Mouse (Mus musculus) hindbrain, embryonic 15.5 days (tissue): Measurements from ENCODE around the gene Colgalt1. TPM values are rescaled to one million over a fixed set of nuclear protein-coding genes. Genes with fewer than 3 reads are reported as not detected.

Source experiments
- microRNA-seq: library from miRNA; unstranded; fragments of <30 nt; microRNA quantifications from one replicate; pipeline ENCODE4, GENCODE M21; 2016
- polyA plus RNA-seq: library from polyadenylated mRNA; unstranded; fragments of >200 nt; fragmentation: Nextera tagmentation; extraction: Ambion mirVana; gene quantifications from 2 replicates; pipeline ENCODE4 v1.2.1, GENCODE M21; 2015

The Colgalt1 gene
- polyA plus RNA-seq, 1 experiment from 2014 or later: 78.2 TPM

Small RNAs within 50 kb of the gene (microRNA-seq; reads per million reads assigned to microRNA genes)
- 2.4 reads per million, percentile 6 among the genes with 10 or more reads in this experiment for gene Mir6769b

Other genes starting within 250 kb of the Colgalt1 start
- 113 TPM in 2 replicates for gene Use1, start 244.2 kb upstream of the Colgalt1 start, polyA plus RNA-seq
- 6.6 and 7.4 TPM in 2 replicates for gene Ocel1, start 239.7 kb upstream of the Colgalt1 start, polyA plus RNA-seq
- 29.3 and 31.4 TPM in 2 replicates for gene Nr2f6, start 229.0 kb upstream of the Colgalt1 start, polyA plus RNA-seq
- 7.6 and 7.7 TPM in 2 replicates for gene Ushbp1, start 215.2 kb upstream of the Colgalt1 start, polyA plus RNA-seq
- gene Babam1, start 214.1 kb upstream of the Colgalt1 start, polyA plus RNA-seq: 96.4 and 99.4 TPM in 2 replicates
- gene Ankle1, start 205.0 kb upstream of the Colgalt1 start, polyA plus RNA-seq: 11.0 and 11.3 TPM in 2 replicates
- 183 and 195 TPM in 2 replicates for gene Abhd8, start 147.3 kb upstream of the Colgalt1 start, polyA plus RNA-seq
- 172 and 189 TPM in 2 replicates for gene Mrpl34, start 146.0 kb upstream of the Colgalt1 start, polyA plus RNA-seq
- 217 and 231 TPM in 2 replicates for gene Dda1, start 141.8 kb upstream of the Colgalt1 start, polyA plus RNA-seq
- 7.7 and 8.6 TPM in 2 replicates for gene Ano8, start 125.0 kb upstream of the Colgalt1 start, polyA plus RNA-seq
- gene Gtpbp3, start 122.9 kb upstream of the Colgalt1 start, polyA plus RNA-seq: 12.0 and 15.3 TPM in 2 replicates
- 9.5 and 10.9 TPM in 2 replicates for gene Plvap, start 99.2 kb upstream of the Colgalt1 start, polyA plus RNA-seq
- gene Ccdc194, start 85.3 kb upstream of the Colgalt1 start, polyA plus RNA-seq: 0.31 and 0.41 TPM in 2 replicates
- gene Bst2, start 73.5 kb upstream of the Colgalt1 start, polyA plus RNA-seq: 11.3 and 19.5 TPM in 2 replicates
- gene Mvb12a, start 68.1 kb upstream of the Colgalt1 start, polyA plus RNA-seq: 60.3 and 61.7 TPM in 2 replicates
- gene Tmem221, start 52.1 kb upstream of the Colgalt1 start, polyA plus RNA-seq: 0.21 and 0.38 TPM in 2 replicates
- gene Nxnl1, start 44.4 kb upstream of the Colgalt1 start, polyA plus RNA-seq: 0.06 and 0.08 TPM in 2 replicates
- 83.9 and 87.4 TPM in 2 replicates for gene Slc27a1, start 42.1 kb upstream of the Colgalt1 start, polyA plus RNA-seq
- 224 and 233 TPM in 2 replicates for gene Pgls, start 18.8 kb upstream of the Colgalt1 start, polyA plus RNA-seq
- gene Fam129c, start 13.3 kb upstream of the Colgalt1 start, polyA plus RNA-seq: 6.5 and 8.9 TPM in 2 replicates
- gene Unc13a, start 60.8 kb downstream of the Colgalt1 start, polyA plus RNA-seq: 20.8 and 24.7 TPM in 2 replicates
- gene Jak3, start 65.3 kb downstream of the Colgalt1 start, polyA plus RNA-seq: 6.1 and 7.0 TPM in 2 replicates
- gene Insl3, start 78.2 kb downstream of the Colgalt1 start, polyA plus RNA-seq: 0.47 and 1.5 TPM in 2 replicates
- gene B3gnt3, start 90.8 kb downstream of the Colgalt1 start, polyA plus RNA-seq: 0.45 and 0.52 TPM in 2 replicates
- 77.2 and 93.0 TPM in 2 replicates for gene Fcho1, start 114.7 kb downstream of the Colgalt1 start, polyA plus RNA-seq